Mouse (Mus musculus) forebrain, postnatal 0 days (tissue): ENCODE measurements around the gene Slc44a4. TPM values are rescaled to one million over a fixed set of nuclear protein-coding genes. Genes with fewer than 3 reads are reported as not detected.
"Not testable (repeated sequence)": the region's sequence is repeated elsewhere in the genome, so short reads cannot be mapped to it uniquely, and the experiment has no call there.

Source experiments
- ATAC-seq: fragments of 200-750 bp; cut with Nextera tagmentation; 2 replicates; pipeline ENCODE4 v1.8.0; 2017; ENCODE audit warnings: mild to moderate bottlenecking, moderate library complexity
- DNase-seq: peaks from one replicate; pipeline ENCODE4 v3.0.0-alpha.2; 2015
- H3K27ac ChIP-seq: fragments of 300-500 bp; sonication (generic); 2 replicates; pipeline ENCODE4 v1.5.1; 2014; ENCODE audit warnings: low read depth, mild to moderate bottlenecking, antibody characterized with exemption, low read length, moderate library complexity, mixed read lengths
- H3K27me3 ChIP-seq: fragments of 300-500 bp; sonication (generic); 2 replicates; pipeline ENCODE4 v1.6.1; 2014; ENCODE audit warnings: mild to moderate bottlenecking, low read length, mixed read lengths; ENCODE audit not compliant: insufficient read depth
- H3K36me3 ChIP-seq: fragments of 300-500 bp; sonication (generic); 2 replicates; pipeline ENCODE4 v1.6.1; 2014; ENCODE audit warnings: mild to moderate bottlenecking, moderate library complexity; ENCODE audit not compliant: insufficient read depth
- H3K4me1 ChIP-seq: fragments of 300-500 bp; sonication (generic); 2 replicates; pipeline ENCODE4 v1.6.1; 2014; ENCODE audit warnings: antibody characterized with exemption; ENCODE audit not compliant: insufficient read depth
- H3K4me2 ChIP-seq: fragments of 300-500 bp; sonication (generic); 2 replicates; pipeline ENCODE4 v1.6.1; 2014; ENCODE audit warnings: low read depth, mild to moderate bottlenecking, moderate library complexity
- H3K4me3 ChIP-seq: fragments of 300-500 bp; sonication (generic); 2 replicates; pipeline ENCODE4 v1.5.1; 2014; ENCODE audit warnings: low read depth, low read length, mixed read lengths
- H3K9ac ChIP-seq: fragments of 300-500 bp; sonication (generic); 2 replicates; pipeline ENCODE4 v1.6.1; 2014; ENCODE audit warnings: mild to moderate bottlenecking
- H3K9me3 ChIP-seq: fragments of 300-500 bp; sonication (generic); 2 replicates; pipeline ENCODE4 v1.6.1; 2016; ENCODE audit warnings: low read length
- CTCF ChIP-seq: sonication (generic); IDR thresholded peaks from 2 replicates; pipeline ENCODE4 v1.5.1; 2016; ENCODE audit warnings: antibody characterized with exemption, control low read depth, low read depth
- WGBS: fragments of 180-500 bp; shearing (Covaris S2); extraction: QIAGEN DNeasy Blood & Tissue Kit; methylation state at CpG from one replicate; pipeline ENCODE4 v1.1.7; 2014; 5-methylcytosine and 5-hydroxymethylcytosine counted together
- polyA plus RNA-seq: library from polyadenylated mRNA; unstranded; fragments of >200 nt; fragmentation: Nextera tagmentation; extraction: Ambion mirVana; gene quantifications from 2 replicates; pipeline ENCODE4 v1.2.1, GENCODE M21; 2015
- total RNA-seq: library from RNA; depleted of rRNA; stranded (reverse); fragments of >200 nt; gene quantifications from 2 replicates; pipeline ENCODE4 v1.2.3, GENCODE M21; 2014

Slc44a4 gene
- total and polyA plus RNA-seq, 2 experiments from 2014 or later = not detected

DNA sequence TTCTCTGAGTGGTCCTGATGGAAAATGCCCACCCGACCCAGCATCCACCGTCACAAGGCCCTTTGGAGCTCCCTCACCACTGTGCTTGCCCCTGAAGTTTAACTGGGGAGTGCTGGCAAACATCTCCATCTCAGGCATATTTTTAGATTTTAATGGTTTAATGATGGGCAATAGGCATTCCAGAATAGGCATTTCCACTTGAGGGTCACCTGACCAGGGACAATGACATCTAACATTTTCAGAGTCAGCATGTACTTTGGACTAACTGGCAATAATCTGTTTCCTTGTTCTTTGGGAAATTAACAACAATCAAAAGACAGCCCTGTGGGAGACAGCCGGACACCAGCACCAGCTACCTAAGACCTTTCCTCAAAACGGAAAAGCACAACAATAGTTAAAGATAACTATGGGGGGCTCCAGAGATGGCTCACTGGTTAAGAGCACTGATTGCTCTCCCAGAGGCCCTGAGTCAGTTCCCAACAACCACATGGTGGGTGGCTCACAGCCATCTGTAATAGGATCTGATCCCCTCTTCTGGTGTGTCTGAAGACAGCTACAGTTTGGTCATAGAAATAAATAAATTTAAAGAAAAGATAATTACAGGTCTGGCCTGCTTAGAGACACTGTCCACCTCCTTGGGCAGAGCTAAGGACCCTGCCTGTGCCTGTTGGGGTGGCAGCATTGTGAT, 29.0 kb downstream of the Slc44a4 start:
- Histone ChIP-seq H3K4me3 (no peak overlapping the region), H3K36me3 (no peaks in the 10 kb centered on the region), H3K27me3 (no peaks in the 10 kb centered on the region), H3K27ac (no peak overlapping the region), H3K4me2 (no peak overlapping the region), H3K9ac (no peak overlapping the region), H3K4me1 (no peaks in the 10 kb centered on the region), H3K9me3 (no peaks in the 10 kb centered on the region)
- TF ChIP-seq CTCF = no peak
- DNase-seq (no peak), ATAC-seq (no peak)
- 83% methylated on average over 4 of the region's 4 CpGs for WGBS

DNA sequence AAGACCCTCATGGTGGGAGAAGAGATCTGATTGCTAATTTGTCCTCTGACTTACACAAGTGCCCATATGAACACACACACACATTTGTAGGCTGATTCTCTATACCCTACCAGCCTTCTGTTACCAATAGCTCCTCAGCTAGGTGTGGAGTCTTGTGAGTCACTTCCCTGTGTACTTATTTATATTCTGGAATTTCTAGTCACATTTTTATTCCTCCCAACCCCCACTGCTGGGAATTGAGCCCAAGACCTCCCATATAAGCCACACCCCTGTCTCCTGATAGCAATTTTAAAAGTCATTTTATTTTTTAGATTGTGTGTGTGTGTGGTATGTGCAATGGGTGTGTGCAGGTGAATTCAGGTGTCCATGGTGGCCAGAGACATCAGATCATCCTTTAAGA, 30.1 kb downstream of the Slc44a4 start:
- H3K4me3 ChIP-seq = no peak overlapping the region
- H3K9ac ChIP-seq = no peak overlapping the region
- H3K27ac ChIP-seq = no peak overlapping the region
- TF ChIP-seq CTCF = no peak
- H3K9me3 ChIP-seq = no peaks in the 10 kb centered on the region
- ATAC-seq = no peak
- no peak for DNase-seq
- no peak overlapping the region for H3K4me2 ChIP-seq
- no peaks in the 10 kb centered on the region for H3K4me1 ChIP-seq
- no peaks in the 10 kb centered on the region for H3K36me3 ChIP-seq
- no peaks in the 10 kb centered on the region for H3K27me3 ChIP-seq

DNA sequence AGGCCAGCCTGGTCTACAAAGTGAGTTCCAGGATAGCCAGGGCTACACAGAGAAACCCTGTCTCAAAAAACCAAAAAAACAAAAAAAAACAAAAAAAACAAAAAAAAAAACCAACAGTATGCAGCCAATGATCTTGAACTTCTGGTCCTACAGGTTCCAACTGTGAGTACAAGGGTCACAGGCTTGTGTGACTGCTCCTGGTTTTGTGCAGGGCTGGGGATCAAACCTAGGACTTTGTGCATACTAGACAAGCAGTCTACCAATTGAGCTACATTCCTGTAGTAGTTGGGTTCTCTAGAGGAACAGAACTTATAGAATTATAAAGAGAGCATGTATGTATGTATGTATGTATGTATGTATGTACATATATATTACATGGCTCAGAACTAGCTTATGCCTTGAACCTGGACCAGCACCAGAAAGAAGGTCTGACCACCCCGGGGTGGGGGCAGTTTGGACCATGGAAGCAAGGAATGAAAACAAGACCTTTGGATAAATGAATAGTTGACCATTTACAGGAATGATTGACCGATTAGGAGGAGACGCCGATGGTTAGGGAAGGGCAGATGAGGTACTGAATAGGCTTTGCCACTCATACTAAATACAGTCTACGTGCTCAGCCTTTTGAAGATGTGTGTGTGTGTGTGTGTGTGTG, 32.3 kb downstream of the Slc44a4 start:
- H3K27me3 ChIP-seq = no peaks in the 10 kb centered on the region
- H3K9me3 ChIP-seq = no peaks in the 10 kb centered on the region
- H3K4me2 ChIP-seq = no peak overlapping the region
- H3K36me3 ChIP-seq = peaks cover 10% of the 10 kb centered on the region
- H3K27ac ChIP-seq = no peak overlapping the region
- no peak overlapping the region for H3K4me3 ChIP-seq
- whole genome bisulfite sequencing = 90% methylated on average over 5 of the region's 5 CpGs
- H3K9ac ChIP-seq = no peak overlapping the region
- no peak for DNase-seq
- no peak for ATAC-seq
- H3K4me1 ChIP-seq = peaks cover 8% of the 10 kb centered on the region
- no peak for TF ChIP-seq CTCF

DNA sequence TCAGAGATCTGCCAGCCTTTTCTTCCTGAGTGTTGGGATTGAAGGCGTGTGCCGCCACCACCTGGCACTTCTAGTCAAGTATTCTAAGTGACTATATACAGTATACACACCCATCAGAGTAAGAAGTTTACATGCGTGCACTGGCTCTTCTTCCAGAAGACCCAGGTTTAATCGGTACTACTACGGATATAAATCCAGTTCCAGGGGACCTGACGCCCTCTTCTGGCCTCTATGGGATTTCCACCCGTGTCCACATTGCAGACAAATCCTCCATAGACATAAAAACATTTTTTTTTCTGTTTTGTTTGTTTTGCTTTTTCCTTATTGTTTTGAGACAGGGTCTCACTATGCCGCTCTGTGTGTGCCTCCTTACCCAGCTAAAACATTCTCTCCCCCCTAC, 33.3 kb downstream of the Slc44a4 start:
- H3K9ac ChIP-seq = no peak overlapping the region
- H3K4me1 ChIP-seq = peaks cover 8% of the 10 kb centered on the region
- peak; percentile 36 for DNase-seq
- 20% methylated on average over 8 of the region's 8 CpGs for WGBS
- H3K27me3 ChIP-seq = no peaks in the 10 kb centered on the region
- H3K36me3 ChIP-seq = peaks cover 10% of the 10 kb centered on the region
- H3K27ac ChIP-seq = no peak overlapping the region
- no peak overlapping the region for H3K4me2 ChIP-seq
- TF ChIP-seq CTCF = peak; percentile 51
- H3K4me3 ChIP-seq = no peak overlapping the region
- ATAC-seq = no peak
- H3K9me3 ChIP-seq = no peaks in the 10 kb centered on the region

DNA sequence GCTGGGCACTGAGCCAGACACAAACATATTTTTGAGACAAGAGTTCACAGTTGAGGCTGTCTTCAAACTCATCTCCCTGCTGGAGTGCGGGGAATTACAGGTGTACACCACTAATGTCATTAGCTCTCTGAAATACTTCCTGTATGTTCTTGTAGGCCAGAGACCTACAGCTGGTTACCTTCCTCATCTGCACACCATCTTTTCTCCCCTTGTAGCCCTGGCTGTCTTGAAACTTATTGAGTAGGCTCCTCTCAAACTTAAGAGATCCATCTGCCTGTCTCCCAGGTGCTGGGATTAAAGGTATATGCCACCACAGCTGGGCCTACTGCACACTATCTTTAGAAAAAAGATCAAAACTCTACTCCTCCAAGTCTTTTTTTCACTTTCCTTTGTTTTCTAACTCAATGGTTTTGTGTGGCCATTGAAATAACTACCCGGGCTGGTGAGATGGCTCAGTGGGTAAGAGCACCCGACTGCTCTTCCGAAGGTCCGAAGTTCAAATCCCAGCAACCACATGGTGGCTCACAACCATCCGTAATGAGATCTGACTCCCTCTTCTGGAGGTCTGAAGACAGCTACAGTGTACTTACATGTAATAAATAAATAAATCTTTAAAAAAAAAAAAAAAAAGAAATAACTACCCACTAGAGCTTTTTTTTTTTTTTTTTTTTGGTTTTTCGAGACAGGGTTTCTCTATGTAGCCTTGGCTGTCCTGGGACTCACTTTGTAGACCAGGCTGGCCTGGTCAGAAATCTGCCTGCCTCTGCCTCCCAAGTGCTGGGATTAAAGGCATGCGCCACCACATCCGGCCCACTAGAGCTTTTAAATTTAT, 34.7 kb downstream of the Slc44a4 start:
- H3K9ac ChIP-seq, H3K4me1 ChIP-seq, ATAC-seq, H3K27ac ChIP-seq, H3K9me3 ChIP-seq, H3K4me2 ChIP-seq, H3K27me3 ChIP-seq, DNase-seq, H3K4me3 ChIP-seq: not testable (repeated sequence)
- peaks cover 10% of the 10 kb centered on the region for H3K36me3 ChIP-seq
- 64% methylated on average over 9 of the region's 9 CpGs for WGBS

DNA sequence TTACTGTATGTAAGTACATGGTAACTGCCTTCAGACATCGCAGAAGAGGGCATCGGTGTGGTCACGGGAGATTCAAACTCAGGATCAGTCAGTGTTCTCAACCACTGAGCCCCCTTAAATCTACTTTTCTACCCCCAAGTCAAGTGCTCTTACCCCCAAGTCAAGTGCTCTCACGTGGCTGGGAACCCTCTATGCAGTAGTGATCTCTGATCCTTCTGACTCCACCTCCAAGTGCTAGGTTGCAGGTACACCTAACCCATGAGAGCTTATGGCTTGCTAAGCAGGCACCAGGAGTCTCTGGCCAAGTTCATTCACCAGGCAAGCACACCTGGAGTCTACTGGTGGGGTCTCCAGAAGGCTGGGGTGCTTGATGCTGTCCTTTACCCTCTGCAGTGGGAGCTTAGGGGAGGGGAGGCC, 35.3 kb downstream of the Slc44a4 start:
- no peak overlapping the region for H3K4me2 ChIP-seq
- WGBS = 40% methylated on average over 4 of the region's 4 CpGs
- H3K4me1 ChIP-seq = peaks cover 8% of the 10 kb centered on the region
- no peak overlapping the region for H3K9ac ChIP-seq
- H3K9me3 ChIP-seq = no peaks in the 10 kb centered on the region
- no peak for ATAC-seq
- H3K4me3 ChIP-seq = no peak overlapping the region
- H3K36me3 ChIP-seq = peaks cover 10% of the 10 kb centered on the region
- H3K27me3 ChIP-seq = no peaks in the 10 kb centered on the region
- TF ChIP-seq CTCF = no peak
- H3K27ac ChIP-seq = no peak overlapping the region
- no peak for DNase-seq
